Mouse (Mus musculus) CH12.LX (cell line): ENCODE results near the gene S100a13.

Experiments
- CTCF ChIP-seq, 2 experiments: IDR thresholded peaks in 1 of 2; conservative IDR thresholded peaks in 1 of 2; 2 replicates each; pipeline ENCODE4 v1.5.1; 2011 to 2012; ENCODE audit warnings: low read depth in 2 of 2, low read length in 2 of 2, improper control_type of control experiment in 1 of 2, inconsistent platforms in 1 of 2, mild to moderate bottlenecking in 1 of 2, moderate library complexity in 1 of 2
- EP300 ChIP-seq: IDR thresholded peaks from 2 replicates; pipeline ENCODE4 v1.6.1; 2011; ENCODE audit warnings: low read length, improper control_type of control experiment
- ETS1 ChIP-seq: conservative IDR thresholded peaks from 2 replicates; pipeline ENCODE4 v1.6.1; 2012; ENCODE audit warnings: low read depth, mild to moderate bottlenecking, inconsistent platforms, low read length, improper control_type of control experiment, moderate library complexity
- MAFK ChIP-seq: IDR thresholded peaks from 2 replicates; pipeline ENCODE4 v1.6.1; 2011; ENCODE audit warnings: low read length, improper control_type of control experiment; ENCODE audit not compliant: insufficient replicate concordance
- MAX ChIP-seq: IDR thresholded peaks from 2 replicates; pipeline ENCODE4 v1.6.1; 2011; ENCODE audit warnings: low read length, improper control_type of control experiment
- NELFE ChIP-seq: IDR thresholded peaks from 2 replicates; pipeline ENCODE4 v1.6.1; 2011; ENCODE audit warnings: low read depth, low read length, improper control_type of control experiment
- POLR2A ChIP-seq: IDR thresholded peaks from 2 replicates; pipeline ENCODE4 v1.6.1; 2011; ENCODE audit warnings: low read depth, mild to moderate bottlenecking, improper control_type of control experiment, low read length
- POLR2AphosphoS2 ChIP-seq: IDR thresholded peaks from 2 replicates; pipeline ENCODE4 v1.6.1; 2011; ENCODE audit warnings: low read depth, low read length, improper control_type of control experiment
- USF1 ChIP-seq: IDR thresholded peaks from 2 replicates; pipeline ENCODE4 v1.6.1; 2014; ENCODE audit warnings: low read depth, mild to moderate bottlenecking, inconsistent platforms, low read length, improper control_type of control experiment
- USF2 ChIP-seq: conservative IDR thresholded peaks from 2 replicates; pipeline ENCODE4 v1.6.1; 2011; ENCODE audit warnings: low read depth, low read length, improper control_type of control experiment
- ZKSCAN1 ChIP-seq: IDR thresholded peaks from 2 replicates; pipeline ENCODE4 v1.6.1; 2012; ENCODE audit warnings: low read depth, inconsistent platforms, low read length, improper control_type of control experiment, borderline replicate concordance

GRCm38 (mm10) chr3:90555954-90556353 lies 41.7 kb downstream of the S100a13 start:
- no peak for TF ChIP-seq ETS1
- no peak for TF ChIP-seq EP300
- no peak for TF ChIP-seq ZKSCAN1
- TF ChIP-seq MAFK = no peak
- TF ChIP-seq USF2 = no peak
- no peak for TF ChIP-seq POLR2A
- TF ChIP-seq USF1 = no peak
- no peak for TF ChIP-seq POLR2AphosphoS2
- no peak for TF ChIP-seq MAX
- TF ChIP-seq CTCF (conservative IDR thresholded peaks at IDR 0.05 in 1 of 2, IDR thresholded peaks at IDR 0.05 in 1 of 2; ENCODE audit: low read depth in 2 of 2, low read length in 2 of 2) = no peak
- TF ChIP-seq NELFE = no peak
